Mouse (Mus musculus) CH12.LX (cell line): Measurements from ENCODE around the gene Zfp691. TPM values are rescaled to one million over a fixed set of nuclear protein-coding genes. Genes with fewer than 3 reads are reported as not detected.

Experiments used
- DNase-seq: peaks from one replicate; pipeline ENCODE4 v3.0.0-alpha.2; 2013; ENCODE audit errors: extremely low read depth
- H3K27ac ChIP-seq: 2 replicates; pipeline ENCODE4 v1.5.1; 2012; ENCODE audit warnings: low read depth, mild to moderate bottlenecking, control low read depth, moderate library complexity; ENCODE audit not compliant: insufficient read depth
- H3K27me3 ChIP-seq: replicated peaks from 2 replicates; pipeline ENCODE3; 2012; ENCODE audit warnings: inconsistent platforms
- H3K36me3 ChIP-seq, 2 experiments: replicated peaks in 1 of 2; 2 replicates each; pipeline versions ENCODE3 to v1.6.1; 2012; ENCODE audit warnings: inconsistent platforms in 1 of 2, low read length in 1 of 2, mild to moderate bottlenecking in 1 of 2, mixed read lengths in 1 of 2, moderate library complexity in 1 of 2; ENCODE audit not compliant: control insufficient read depth in 1 of 2, insufficient read depth in 1 of 2
- H3K4me1 ChIP-seq, 2 experiments: 2 replicates each; pipeline ENCODE4 v1.6.1; 2012; ENCODE audit warnings: inconsistent platforms in 1 of 2, moderate library complexity in 1 of 2; ENCODE audit not compliant: insufficient read depth in 2 of 2, control insufficient read depth in 1 of 2
- H3K4me2 ChIP-seq: 2 replicates; pipeline ENCODE4 v1.6.1; 2012; ENCODE audit warnings: low read depth, mild to moderate bottlenecking, control low read depth; ENCODE audit not compliant: poor library complexity, insufficient read depth, severe bottlenecking
- H3K4me3 ChIP-seq, 3 experiments: fragments of 150-350 bp in 1 of 3; sonication (generic) in 1 of 3; replicated peaks in 1 of 3; 2 replicates each; pipeline versions ENCODE3 to v1.5.1; 2011 to 2012; ENCODE audit warnings: low read depth in 2 of 3, low read length in 2 of 3, mild to moderate bottlenecking in 2 of 3, moderate library complexity in 2 of 3, control low read depth in 1 of 3, improper control_type of control experiment in 1 of 3, inconsistent platforms in 1 of 3, mixed read lengths in 1 of 3; ENCODE audit not compliant: poor library complexity in 1 of 3
- H3K79me2 ChIP-seq: replicated peaks from 2 replicates; pipeline ENCODE4 v1.6.1; 2012; ENCODE audit warnings: mild to moderate bottlenecking, moderate library complexity; ENCODE audit not compliant: control insufficient read depth, poor library complexity, insufficient read depth, severe bottlenecking; ENCODE audit errors: extremely low read depth
- H3K9ac ChIP-seq: 2 replicates; pipeline ENCODE4 v1.6.1; 2012; ENCODE audit warnings: low read depth, mild to moderate bottlenecking, control low read depth, moderate library complexity; ENCODE audit not compliant: insufficient read depth
- H3K9me3 ChIP-seq: replicated peaks from 2 replicates; pipeline ENCODE3; 2012; ENCODE audit warnings: low read length, inconsistent platforms, mixed read lengths
- BHLHE40 ChIP-seq: IDR thresholded peaks from 2 replicates; pipeline ENCODE4 v1.6.1; 2011; ENCODE audit warnings: mild to moderate bottlenecking, low read depth, low read length, improper control_type of control experiment
- CHD1 ChIP-seq: IDR thresholded peaks from 2 replicates; pipeline ENCODE4 v1.6.1; 2012; ENCODE audit warnings: low read depth, low read length, improper control_type of control experiment, inconsistent platforms
- CTCF ChIP-seq, 2 experiments: IDR thresholded peaks in 1 of 2; conservative IDR thresholded peaks in 1 of 2; 2 replicates each; pipeline ENCODE4 v1.5.1; 2011 to 2012; ENCODE audit warnings: low read depth in 2 of 2, low read length in 2 of 2, improper control_type of control experiment in 1 of 2, inconsistent platforms in 1 of 2, mild to moderate bottlenecking in 1 of 2, moderate library complexity in 1 of 2
- E2F4 ChIP-seq: IDR thresholded peaks from 2 replicates; pipeline ENCODE4 v1.6.1; 2011; ENCODE audit warnings: low read depth, low read length, improper control_type of control experiment; ENCODE audit not compliant: insufficient replicate concordance
- ELF1 ChIP-seq: IDR thresholded peaks from 2 replicates; pipeline ENCODE4 v1.6.1; 2014; ENCODE audit warnings: low read depth, mild to moderate bottlenecking, inconsistent platforms, low read length, improper control_type of control experiment
- EP300 ChIP-seq: IDR thresholded peaks from 2 replicates; pipeline ENCODE4 v1.6.1; 2011; ENCODE audit warnings: low read length, improper control_type of control experiment
- ETS1 ChIP-seq: conservative IDR thresholded peaks from 2 replicates; pipeline ENCODE4 v1.6.1; 2012; ENCODE audit warnings: low read depth, mild to moderate bottlenecking, inconsistent platforms, low read length, improper control_type of control experiment, moderate library complexity
- GABPA ChIP-seq: IDR thresholded peaks from 2 replicates; pipeline ENCODE4 v1.6.1; 2012; ENCODE audit warnings: low read depth, low read length, improper control_type of control experiment, inconsistent platforms; ENCODE audit not compliant: insufficient replicate concordance
- HCFC1 ChIP-seq: IDR thresholded peaks from 2 replicates; pipeline ENCODE4 v1.6.1; 2012; ENCODE audit warnings: low read depth, mild to moderate bottlenecking, inconsistent platforms, low read length, improper control_type of control experiment
- IRF4 ChIP-seq: IDR thresholded peaks from 2 replicates; pipeline ENCODE4 v1.6.1; 2014; ENCODE audit warnings: low read depth, mild to moderate bottlenecking, inconsistent platforms, low read length, improper control_type of control experiment
- JUND ChIP-seq: conservative IDR thresholded peaks from 2 replicates; pipeline ENCODE4 v1.6.1; 2011; ENCODE audit warnings: low read depth, low read length, improper control_type of control experiment
- MAFK ChIP-seq: IDR thresholded peaks from 2 replicates; pipeline ENCODE4 v1.6.1; 2011; ENCODE audit warnings: low read length, improper control_type of control experiment; ENCODE audit not compliant: insufficient replicate concordance
- MAZ ChIP-seq: IDR thresholded peaks from 2 replicates; pipeline ENCODE4 v1.6.1; 2012; ENCODE audit warnings: low read depth, mild to moderate bottlenecking, inconsistent platforms, low read length, improper control_type of control experiment, moderate library complexity
- MEF2A ChIP-seq: IDR thresholded peaks from 2 replicates; pipeline ENCODE4 v1.6.1; 2014; ENCODE audit warnings: low read depth, mild to moderate bottlenecking, inconsistent platforms, low read length, improper control_type of control experiment, borderline replicate concordance
- MXI1 ChIP-seq: IDR thresholded peaks from 2 replicates; pipeline ENCODE4 v1.6.1; 2011; ENCODE audit warnings: mild to moderate bottlenecking, low read depth, low read length, improper control_type of control experiment
- MYC ChIP-seq: IDR thresholded peaks from 2 replicates; pipeline ENCODE4 v1.6.1; 2011; ENCODE audit warnings: low read depth, mild to moderate bottlenecking, improper control_type of control experiment, low read length
- NELFE ChIP-seq: IDR thresholded peaks from 2 replicates; pipeline ENCODE4 v1.6.1; 2011; ENCODE audit warnings: low read depth, low read length, improper control_type of control experiment
- POLR2AphosphoS2 ChIP-seq: IDR thresholded peaks from 2 replicates; pipeline ENCODE4 v1.6.1; 2011; ENCODE audit warnings: low read depth, low read length, improper control_type of control experiment
- RAD21 ChIP-seq: IDR thresholded peaks from 2 replicates; pipeline ENCODE4 v1.6.1; 2011; ENCODE audit warnings: low read depth, mild to moderate bottlenecking, low read length, improper control_type of control experiment, moderate library complexity
- SMC3 ChIP-seq: IDR thresholded peaks from 2 replicates; pipeline ENCODE4 v1.6.1; 2011; ENCODE audit warnings: low read depth, low read length, improper control_type of control experiment
- TCF12 ChIP-seq: IDR thresholded peaks from 2 replicates; pipeline ENCODE4 v1.6.1; 2014; ENCODE audit warnings: low read depth, mild to moderate bottlenecking, inconsistent platforms, low read length, improper control_type of control experiment
- UBTF ChIP-seq: IDR thresholded peaks from 2 replicates; pipeline ENCODE4 v1.6.1; 2012; ENCODE audit warnings: low read depth, mild to moderate bottlenecking, inconsistent platforms, low read length, improper control_type of control experiment, moderate library complexity
- ZC3H11A ChIP-seq: IDR thresholded peaks from 2 replicates; pipeline ENCODE4 v1.6.1; 2012; ENCODE audit warnings: low read depth, mild to moderate bottlenecking, inconsistent platforms, low read length, improper control_type of control experiment
- ZMIZ1 ChIP-seq: IDR thresholded peaks from 2 replicates; pipeline ENCODE4 v1.6.1; 2012; ENCODE audit warnings: low read depth, mild to moderate bottlenecking, inconsistent platforms, low read length, improper control_type of control experiment
- ZNF384 ChIP-seq: IDR thresholded peaks from 2 replicates; pipeline ENCODE4 v1.6.1; 2012; ENCODE audit warnings: low read depth, low read length, improper control_type of control experiment, inconsistent platforms
- dilution Hi-C: fragments of 300-500 bp; cut with MboI; formaldehyde crosslinking; loops from 2 replicates; pipeline ENCODE4 v1.14.3; 2020; ENCODE audit warnings: low sequenced_read_pairs; ENCODE audit not compliant: extremely low pct_unique_long_range_greater_than_20kb, extremely low pct_ligation_motif_present
- in situ Hi-C: fragments of 300-500 bp; cut with MboI; formaldehyde crosslinking; loops from 3 replicates; pipeline ENCODE4 v1.14.3; 2019; ENCODE audit warnings: low sequenced_read_pairs, low pct_ligation_motif_present, low pct_unique_long_range_greater_than_20kb, mixed read lengths
- polyA plus RNA-seq: library from polyadenylated mRNA; unstranded; fragments of >175 nt; gene quantifications from 2 replicates; pipeline ENCODE4 v1.2.1, GENCODE M21; 2012; ENCODE audit warnings: low read depth; ENCODE audit not compliant: insufficient read length
- total RNA-seq, 2 experiments: library from RNA; depleted of rRNA; stranded (reverse); fragments of 300-350 nt in 1 of 2; fragments of >200 nt in 1 of 2; gene quantifications; 2 replicates each; pipeline ENCODE4 v1.2.3; 2012 to 2014

Gene Zfp691
- total and polyA plus RNA-seq, 3 experiments = 3.2 to 4.7 (median 4.0) TPM

GRCm38 (mm10) chr4:119141191-119141590 is 32.8 kb downstream of the Zfp691 start:
- no peak overlapping the region; the same call in 1 of the 2 replicates for H3K4me2 ChIP-seq
- DNase-seq = no peak
- peaks cover 4% of the 10 kb centered on the region for H3K9me3 ChIP-seq
- no peak overlapping the region for H3K4me3 ChIP-seq
- H3K36me3 ChIP-seq = peaks cover 14 to 28% of the 10 kb centered on the region in 2 experiments
- in situ Hi-C loops = no loop called here
- H3K27ac ChIP-seq = no peak overlapping the region
- peak; percentile 69 for TF ChIP-seq IRF4
- no peak for TF ChIP-seq MAFK
- peak; percentile 53; the same call in 1 of the 2 replicates for TF ChIP-seq BHLHE40
- TF ChIP-seq ELF1 = no peak
- no peak for TF ChIP-seq CTCF (conservative IDR thresholded peaks at IDR 0.05 in 1 of 2, IDR thresholded peaks at IDR 0.05 in 1 of 2; ENCODE audit: low read depth in 2 of 2, low read length in 2 of 2)
- TF ChIP-seq MEF2A = no peak
- TF ChIP-seq JUND = 0 out of 2 replicates have a peak, but pooled peaks have one; percentile 22
- TF ChIP-seq ETS1 = 0 out of 2 replicates have a peak, but pooled peaks have one; percentile 24
- no peak overlapping the region for H3K9ac ChIP-seq
- H3K4me1 ChIP-seq = peaks cover 3 to 9% of the 10 kb centered on the region in 2 experiments; a peak in 3 of 4 replicates
- H3K27me3 ChIP-seq = no peaks in the 10 kb centered on the region
- no peaks in the 10 kb centered on the region for H3K79me2 ChIP-seq
- dilution Hi-C loops = no loop called here

GRCm38 (mm10) chr4:119140126-119140525 is 33.9 kb downstream of the Zfp691 start:
- Histone ChIP-seq H3K27ac (no peak overlapping the region), H3K9ac (no peak overlapping the region), H3K4me3 (no peak overlapping the region), H3K9me3 (peaks cover 4% of the 10 kb centered on the region), H3K4me2 (no peak overlapping the region), H3K27me3 (no peaks in the 10 kb centered on the region), H3K4me1 (peaks cover 3 to 4% of the 10 kb centered on the region in 2 experiments; a peak in 3 of 4 replicates), H3K36me3 (peaks cover 24 to 39% of the 10 kb centered on the region in 2 experiments), H3K79me2 (no peaks in the 10 kb centered on the region)
- DNase-seq = peak; percentile 66
- in situ Hi-C loops (no loop called here), dilution Hi-C loops (no loop called here)
- TF ChIP-seq SMC3 = peak; percentile 84
- TF ChIP-seq POLR2AphosphoS2 = no peak
- no peak for TF ChIP-seq GABPA
- 0 out of 2 replicates have a peak, but pooled peaks have one; percentile 12 for TF ChIP-seq TCF12
- no peak for TF ChIP-seq MAZ
- TF ChIP-seq ZC3H11A = peak; percentile 12; the same call in 1 of the 2 replicates
- no peak for TF ChIP-seq ZMIZ1
- TF ChIP-seq MEF2A = no peak
- TF ChIP-seq CHD1 = no peak
- no peak for TF ChIP-seq JUND
- no peak for TF ChIP-seq EP300
- TF ChIP-seq MAFK = no peak
- TF ChIP-seq RAD21 = peak; percentile 80
- peak; percentile 23; the same call in 1 of the 2 replicates for TF ChIP-seq HCFC1
- peak; percentile 91 to 100 for TF ChIP-seq CTCF (conservative IDR thresholded peaks at IDR 0.05 in 1 of 2, IDR thresholded peaks at IDR 0.05 in 1 of 2; ENCODE audit: low read depth in 2 of 2, low read length in 2 of 2)
- 0 out of 2 replicates have a peak, but pooled peaks have one; percentile 28 for TF ChIP-seq MYC
- no peak for TF ChIP-seq MXI1
- TF ChIP-seq BHLHE40 = no peak
- peak; percentile 32; the same call in 1 of the 2 replicates for TF ChIP-seq NELFE
- no peak for TF ChIP-seq ZNF384
- TF ChIP-seq E2F4 = no peak
- no peak for TF ChIP-seq UBTF
